Mouse (Mus musculus): ENCODE measurements at regions not wholly inside any gene's neighbourhood (a gene's known extent, or its start where the extent isn't known, plus 50 kb on each side); places are given as distances from the start of the nearest gene placed in this dataset.
A peak's percentile ranks its signal among the peaks of the same experiment; 100 is the strongest.

GRCm38 (mm10) chr3:39375465-39375864 lies 488.7 kb downstream of the Fat4 start:
- Histone ChIP-seq H3K9me3 (ENCODE audit: control insufficient read depth, low read length) (no peaks in the 10 kb centered on the region), H3K9ac (ENCODE audit: low read depth, low read length) (no peak overlapping the region), H3K27ac (ENCODE audit: low read depth, low read length) (no peak overlapping the region), H3K4me3 (ENCODE audit: low read length) (no peak overlapping the region), H3K27me3 (replicated peaks; ENCODE audit: control insufficient read depth, insufficient read depth, low read length) (no peaks in the 10 kb centered on the region), H3K4me2 (ENCODE audit: low read length) (no peak overlapping the region), H3K4me1 (ENCODE audit: control insufficient read depth, insufficient read depth, low read depth, low read length) (no peaks in the 10 kb centered on the region), H3K36me3 (ENCODE audit: control insufficient read depth, insufficient read depth, low read length) (no peaks in the 10 kb centered on the region)
- no peak for ATAC-seq
- 92% methylated on average over 5 of the region's 5 CpGs for WGBS

GRCm38 (mm10) chr3:39388491-39388890 lies 501.8 kb downstream of the Fat4 start:
- H3K36me3 ChIP-seq (ENCODE audit: control insufficient read depth, insufficient read depth, low read length) = no peaks in the 10 kb centered on the region
- ATAC-seq = no peak
- whole genome bisulfite sequencing = 80% methylated on average over 1 of the region's 1 CpGs

GRCm38 (mm10) chr3:39390442-39390841 lies 503.7 kb downstream of the Fat4 start:
- H3K4me3 ChIP-seq (ENCODE audit: low read length) = no peak overlapping the region
- no peaks in the 10 kb centered on the region for H3K9me3 ChIP-seq (ENCODE audit: control insufficient read depth, low read length)
- no peak overlapping the region for H3K4me2 ChIP-seq (ENCODE audit: low read length)
- no peaks in the 10 kb centered on the region for H3K4me1 ChIP-seq (ENCODE audit: control insufficient read depth, insufficient read depth, low read depth, low read length)
- no peak overlapping the region for H3K27ac ChIP-seq (ENCODE audit: low read depth, low read length)
- H3K27me3 ChIP-seq (replicated peaks; ENCODE audit: control insufficient read depth, insufficient read depth, low read length) = no peaks in the 10 kb centered on the region
- no peak overlapping the region for H3K9ac ChIP-seq (ENCODE audit: low read depth, low read length)
- no peak for ATAC-seq
- H3K36me3 ChIP-seq (ENCODE audit: control insufficient read depth, insufficient read depth, low read length) = no peaks in the 10 kb centered on the region
- 57% methylated on average over 9 of the region's 9 CpGs for WGBS

More at GRCm38 (mm10) chr3:39388491-39388890, 501.8 kb downstream of the Fat4 start:
- H3K4me2 ChIP-seq (ENCODE audit: low read length) = no peak overlapping the region
- no peaks in the 10 kb centered on the region for H3K4me1 ChIP-seq (ENCODE audit: control insufficient read depth, insufficient read depth, low read depth, low read length)
- no peaks in the 10 kb centered on the region for H3K9me3 ChIP-seq (ENCODE audit: control insufficient read depth, low read length)
- no peak overlapping the region for H3K9ac ChIP-seq (ENCODE audit: low read depth, low read length)
- H3K27me3 ChIP-seq (replicated peaks; ENCODE audit: control insufficient read depth, insufficient read depth, low read length) = no peaks in the 10 kb centered on the region
- H3K27ac ChIP-seq (ENCODE audit: low read depth, low read length) = no peak overlapping the region
- no peak overlapping the region for H3K4me3 ChIP-seq (ENCODE audit: low read length)

GRCm38 (mm10) chr3:39392053-39392452 lies 505.3 kb downstream of the Fat4 start:
- no peaks in the 10 kb centered on the region for H3K4me1 ChIP-seq (ENCODE audit: control insufficient read depth, insufficient read depth, low read depth, low read length)
- no peak for ATAC-seq
- no peaks in the 10 kb centered on the region for H3K36me3 ChIP-seq (ENCODE audit: control insufficient read depth, insufficient read depth, low read length)
- no peak overlapping the region for H3K4me2 ChIP-seq (ENCODE audit: low read length)
- WGBS = 77% methylated on average over 2 of the region's 2 CpGs
- H3K27me3 ChIP-seq (replicated peaks; ENCODE audit: control insufficient read depth, insufficient read depth, low read length) = no peaks in the 10 kb centered on the region
- H3K27ac ChIP-seq (ENCODE audit: low read depth, low read length) = no peak overlapping the region
- H3K9ac ChIP-seq (ENCODE audit: low read depth, low read length) = no peak overlapping the region
- H3K4me3 ChIP-seq (ENCODE audit: low read length) = no peak overlapping the region
- no peaks in the 10 kb centered on the region for H3K9me3 ChIP-seq (ENCODE audit: control insufficient read depth, low read length)

- Histone ChIP-seq H3K36me3 (ENCODE audit: control insufficient read depth, insufficient read depth, low read length) (no peaks in the 10 kb centered on the region), H3K4me2 (ENCODE audit: low read length) (no peak overlapping the region), H3K4me3 (ENCODE audit: low read length) (no peak overlapping the region), H3K27ac (ENCODE audit: low read depth, low read length) (no peak overlapping the region), H3K4me1 (ENCODE audit: control insufficient read depth, insufficient read depth, low read depth, low read length) (no peaks in the 10 kb centered on the region), H3K9me3 (ENCODE audit: control insufficient read depth, low read length) (no peaks in the 10 kb centered on the region), H3K27me3 (replicated peaks; ENCODE audit: control insufficient read depth, insufficient read depth, low read length) (no peaks in the 10 kb centered on the region), H3K9ac (ENCODE audit: low read depth, low read length) (no peak overlapping the region)
- no peak for ATAC-seq
Observed at GRCm38 (mm10) chr3:39396672-39397071, 509.9 kb downstream of the Fat4 start.

- Histone ChIP-seq H3K27ac (ENCODE audit: low read depth, low read length) (no peak overlapping the region), H3K4me1 (ENCODE audit: control insufficient read depth, insufficient read depth, low read depth, low read length) (no peaks in the 10 kb centered on the region), H3K4me3 (ENCODE audit: low read length) (no peak overlapping the region), H3K9me3 (ENCODE audit: control insufficient read depth, low read length) (no peaks in the 10 kb centered on the region), H3K36me3 (ENCODE audit: control insufficient read depth, insufficient read depth, low read length) (no peaks in the 10 kb centered on the region), H3K27me3 (replicated peaks; ENCODE audit: control insufficient read depth, insufficient read depth, low read length) (no peaks in the 10 kb centered on the region), H3K4me2 (ENCODE audit: low read length) (no peak overlapping the region), H3K9ac (ENCODE audit: low read depth, low read length) (no peak overlapping the region)
- 39% methylated on average over 3 of the region's 3 CpGs for WGBS
- ATAC-seq = peak; percentile 86
Observed at GRCm38 (mm10) chr3:39397255-39397654, 510.5 kb downstream of the Fat4 start.

- WGBS = 71% methylated on average over 2 of the region's 2 CpGs
- H3K4me2 ChIP-seq (ENCODE audit: low read length) = no peak overlapping the region
- no peaks in the 10 kb centered on the region for H3K9me3 ChIP-seq (ENCODE audit: control insufficient read depth, low read length)
- ATAC-seq = no peak
- H3K9ac ChIP-seq (ENCODE audit: low read depth, low read length) = no peak overlapping the region
- no peak overlapping the region for H3K4me3 ChIP-seq (ENCODE audit: low read length)
- peak overlapping the region; percentile 56 for H3K27ac ChIP-seq (ENCODE audit: low read depth, low read length)
- H3K36me3 ChIP-seq (ENCODE audit: control insufficient read depth, insufficient read depth, low read length) = no peaks in the 10 kb centered on the region
- no peaks in the 10 kb centered on the region for H3K4me1 ChIP-seq (ENCODE audit: control insufficient read depth, insufficient read depth, low read depth, low read length)
- no peaks in the 10 kb centered on the region for H3K27me3 ChIP-seq (replicated peaks; ENCODE audit: control insufficient read depth, insufficient read depth, low read length)
Observed at GRCm38 (mm10) chr3:39397677-39398076, 510.9 kb downstream of the Fat4 start.

GRCm38 (mm10) chr3:39424778-39425642 lies 538.3 kb downstream of the Fat4 start:
- WGBS = 54% methylated on average over 5 of the region's 5 CpGs
- no peak overlapping the region for H3K27ac ChIP-seq (ENCODE audit: low read depth, low read length)

GRCm38 (mm10) chr3:39425643-39426016 lies 538.9 kb downstream of the Fat4 start:
- Histone ChIP-seq H3K9ac (ENCODE audit: low read depth, low read length) (no peak overlapping the region), H3K4me1 (ENCODE audit: control insufficient read depth, insufficient read depth, low read depth, low read length) (no peaks in the 10 kb centered on the region), H3K36me3 (ENCODE audit: control insufficient read depth, insufficient read depth, low read length) (no peaks in the 10 kb centered on the region), H3K4me3 (ENCODE audit: low read length) (no peak overlapping the region), H3K27ac (ENCODE audit: low read depth, low read length) (peak overlapping the region; percentile 11; the same call in 1 of the 2 replicates), H3K4me2 (ENCODE audit: low read length) (no peak overlapping the region), H3K9me3 (ENCODE audit: control insufficient read depth, low read length) (no peaks in the 10 kb centered on the region), H3K27me3 (replicated peaks; ENCODE audit: control insufficient read depth, insufficient read depth, low read length) (no peaks in the 10 kb centered on the region)
- ATAC-seq = peak; percentile 20; the same call in 1 of the 2 replicates
- 47% methylated on average over 2 of the region's 2 CpGs for WGBS

More at GRCm38 (mm10) chr3:39424778-39425642, 538.3 kb downstream of the Fat4 start:
- Histone ChIP-seq H3K4me1 (ENCODE audit: control insufficient read depth, insufficient read depth, low read depth, low read length) (no peaks in the 10 kb centered on the region), H3K9me3 (ENCODE audit: control insufficient read depth, low read length) (no peaks in the 10 kb centered on the region), H3K9ac (ENCODE audit: low read depth, low read length) (no peak overlapping the region), H3K4me2 (ENCODE audit: low read length) (no peak overlapping the region), H3K4me3 (ENCODE audit: low read length) (no peak overlapping the region), H3K36me3 (ENCODE audit: control insufficient read depth, insufficient read depth, low read length) (no peaks in the 10 kb centered on the region), H3K27me3 (replicated peaks; ENCODE audit: control insufficient read depth, insufficient read depth, low read length) (no peaks in the 10 kb centered on the region)
- ATAC-seq = peak; percentile 64

Measured in hindbrain, embryonic 16.5 days (tissue).